In genomic region chr1:153031345-153031744, GRCm38 (mm10) we compare ENCODE assay signal across 19 mouse cellular contexts.
DNase-seq lines count a peak whose midpoint lies in the region; ATAC-seq and TF ChIP-seq lines count a peak whose summit lies in the region.
"Had no signal": no experiment of that assay in that cellular context is flagged by ENCODE, and none has a peak within 500 bp of the region (broad histone marks: within the 10 kb centered on the region; RNA-seq: fewer than 3 reads in every experiment).

No protein-coding gene starts in this region.

- H3K27ac ChIP-seq in neural tube, embryonic 11.5 days (ENCODE audit: low read depth, low read length) = peak overlapping the region; percentile 50; the same call in 1 of the 2 replicates
- H3K27ac ChIP-seq in embryonic facial prominence, embryonic 11.5 days (replicated peaks; ENCODE audit: low read depth, low read length) = no peak overlapping the region
- 0 out of 2 replicates have a peak overlapping the region, but pooled peaks have one; percentile 13 for H3K27ac ChIP-seq in hindbrain, embryonic 15.5 days (replicated peaks)
- H3K27ac ChIP-seq in heart, adult 2 months = no peak overlapping the region
- H3K27ac ChIP-seq: gastrocnemius, adult 2 months had no signal

- H3K9ac ChIP-seq in neural tube, embryonic 11.5 days (ENCODE audit: low read length) = no peak overlapping the region
- H3K9ac ChIP-seq in embryonic facial prominence, embryonic 11.5 days (replicated peaks; ENCODE audit: low read length) = no peak overlapping the region
- no peak overlapping the region for H3K9ac ChIP-seq in hindbrain, embryonic 15.5 days
- H3K9ac ChIP-seq in heart, adult 2 months (ENCODE audit: low read depth, low read length) = no peak overlapping the region
- H3K9ac ChIP-seq: liver, postnatal 0 days had no signal

- no peak for ATAC-seq in neural tube, embryonic 11.5 days (ENCODE audit: insufficient read depth, low FRiP score, low TSS enrichment)
- ATAC-seq in embryonic facial prominence, embryonic 11.5 days (replicated peaks; ENCODE audit: insufficient number of reproducible peaks, low FRiP score, low TSS enrichment, low read depth) = no peak
- ATAC-seq in hindbrain, embryonic 15.5 days (ENCODE audit: low FRiP score, low read depth) = no peak
- ATAC-seq: liver, postnatal 0 days had no signal

- no peaks in the 10 kb centered on the region for H3K36me3 ChIP-seq in neural tube, embryonic 11.5 days (ENCODE audit: control insufficient read depth, insufficient read depth, low read length)
- no peaks in the 10 kb centered on the region for H3K36me3 ChIP-seq in embryonic facial prominence, embryonic 11.5 days (replicated peaks; ENCODE audit: control insufficient read depth, insufficient read depth, low read depth, low read length)
- no peaks in the 10 kb centered on the region for H3K36me3 ChIP-seq in hindbrain, embryonic 15.5 days
- no peaks in the 10 kb centered on the region for H3K36me3 ChIP-seq in heart, adult 2 months (ENCODE audit: control insufficient read depth, insufficient read depth, low read length)

- no peaks in the 10 kb centered on the region for H3K79me2 ChIP-seq in heart, adult 2 months (replicated peaks; ENCODE audit: control insufficient read depth, insufficient read depth, low read length)

- no peak for TF ChIP-seq POLR2A in heart, adult 2 months (IDR thresholded peaks at IDR 0.05; ENCODE audit: insufficient read depth, low read depth, low read length)

- 52% methylated on average over 6 of the region's 6 CpGs for WGBS in neural tube, embryonic 11.5 days
- 32% methylated on average over 6 of the region's 6 CpGs for WGBS in embryonic facial prominence, embryonic 11.5 days
- 52% methylated on average over 6 of the region's 6 CpGs for WGBS in hindbrain, embryonic 15.5 days
- 70% methylated on average over 6 of the region's 6 CpGs for WGBS in heart, adult 2 months

- no peak for TF ChIP-seq EP300 in heart, adult 2 months (IDR thresholded peaks at IDR 0.05; ENCODE audit: insufficient read depth, low read depth, low read length)

- TF ChIP-seq CTCF in heart, adult 2 months (IDR thresholded peaks at IDR 0.05) = no peak

- H3K4me2 ChIP-seq in neural tube, embryonic 11.5 days (ENCODE audit: low read depth) = no peak overlapping the region
- H3K4me2 ChIP-seq in embryonic facial prominence, embryonic 11.5 days (ENCODE audit: low read depth, low read length) = no peak overlapping the region
- peak overlapping the region; percentile 24; the same call in 1 of the 2 replicates for H3K4me2 ChIP-seq in hindbrain, embryonic 15.5 days

- intact Hi-C loops in heart, adult 2 months (cut with DNase I) = no loop called here

- H3K4me3 ChIP-seq in neural tube, embryonic 11.5 days (ENCODE audit: low read depth, low read length) = no peak overlapping the region
- H3K4me3 ChIP-seq in embryonic facial prominence, embryonic 11.5 days (ENCODE audit: low read depth, low read length) = no peak overlapping the region
- H3K4me3 ChIP-seq in hindbrain, embryonic 15.5 days = no peak overlapping the region
- H3K4me3 ChIP-seq in heart, adult 2 months = no peak overlapping the region
- H3K4me3 ChIP-seq: erythroblast, embryonic 14.5 days; gastrocnemius, adult 2 months had no signal

- no peaks in the 10 kb centered on the region for H3K9me3 ChIP-seq in neural tube, embryonic 11.5 days (ENCODE audit: control insufficient read depth, low read length)
- H3K9me3 ChIP-seq in embryonic facial prominence, embryonic 11.5 days (replicated peaks; ENCODE audit: control insufficient read depth, low read length) = no peaks in the 10 kb centered on the region
- no peaks in the 10 kb centered on the region for H3K9me3 ChIP-seq in hindbrain, embryonic 15.5 days

- peaks cover 26% of the 10 kb centered on the region for H3K4me1 ChIP-seq in neural tube, embryonic 11.5 days (ENCODE audit: control insufficient read depth, insufficient read depth, low read length)
- H3K4me1 ChIP-seq in embryonic facial prominence, embryonic 11.5 days (ENCODE audit: control insufficient read depth, insufficient read depth, low read length) = peaks cover 3% of the 10 kb centered on the region; the same call in 1 of the 2 replicates
- H3K4me1 ChIP-seq in hindbrain, embryonic 15.5 days (replicated peaks) = peaks cover 42% of the 10 kb centered on the region
- H3K4me1 ChIP-seq in heart, adult 2 months (ENCODE audit: control insufficient read depth, insufficient read depth, low read length) = peaks cover 2% of the 10 kb centered on the region; the same call in 1 of the 2 replicates

- DNase-seq in neural tube, embryonic 11.5 days (ENCODE audit: low spot score) = no peak
- no peak for DNase-seq in neural tube, embryonic 10.5 days (ENCODE audit: extremely low spot score, low spot score)
- peak; percentile 19 for DNase-seq in embryonic facial prominence, embryonic 11.5 days (ENCODE audit: low spot score)
- no peak for DNase-seq in ovary, postnatal 10 days (ENCODE audit: low spot score)
- no peak for DNase-seq in heart, adult 2 months
- no peak for DNase-seq in retina, embryonic 14.5 days (ENCODE audit: low spot score)
- DNase-seq: adrenal gland, postnatal 10 days; cerebellum, adult 11 months; cerebellum, postnatal 25 days; gastrocnemius, adult 2 months; kidney, adult 8-10 months; kidney, postnatal 36 days; layer of hippocampus, adult 9-11 months; liver; liver, postnatal 0 days; spleen, adult 18-20 months; thymus, adult 2 months had no signal

- no peaks in the 10 kb centered on the region for H3K27me3 ChIP-seq in neural tube, embryonic 11.5 days (ENCODE audit: control insufficient read depth, insufficient read depth, low read length)
- H3K27me3 ChIP-seq in embryonic facial prominence, embryonic 11.5 days (ENCODE audit: control insufficient read depth, insufficient read depth, low read length) = no peaks in the 10 kb centered on the region
- no peaks in the 10 kb centered on the region for H3K27me3 ChIP-seq in hindbrain, embryonic 15.5 days
- H3K27me3 ChIP-seq in heart, adult 2 months (ENCODE audit: control insufficient read depth, insufficient read depth, low read length) = no peaks in the 10 kb centered on the region

Comparison
In these comparisons a context has a peak if more than half of its experiments do, and no peak if none do; other contexts are left out.
1. H3K27ac ChIP-seq: peak in neural tube, embryonic 11.5 days (single experiment) and hindbrain, embryonic 15.5 days (single experiment); none in embryonic facial prominence, embryonic 11.5 days (single experiment) and heart, adult 2 months (single experiment).